Mouse (Mus musculus): ENCODE results near the gene Abhd17b.
"Not testable (repeated sequence)": the region's sequence is repeated elsewhere in the genome, so short reads cannot be mapped to it uniquely, and the experiment has no call there.

Abhd17b gene

DNA sequence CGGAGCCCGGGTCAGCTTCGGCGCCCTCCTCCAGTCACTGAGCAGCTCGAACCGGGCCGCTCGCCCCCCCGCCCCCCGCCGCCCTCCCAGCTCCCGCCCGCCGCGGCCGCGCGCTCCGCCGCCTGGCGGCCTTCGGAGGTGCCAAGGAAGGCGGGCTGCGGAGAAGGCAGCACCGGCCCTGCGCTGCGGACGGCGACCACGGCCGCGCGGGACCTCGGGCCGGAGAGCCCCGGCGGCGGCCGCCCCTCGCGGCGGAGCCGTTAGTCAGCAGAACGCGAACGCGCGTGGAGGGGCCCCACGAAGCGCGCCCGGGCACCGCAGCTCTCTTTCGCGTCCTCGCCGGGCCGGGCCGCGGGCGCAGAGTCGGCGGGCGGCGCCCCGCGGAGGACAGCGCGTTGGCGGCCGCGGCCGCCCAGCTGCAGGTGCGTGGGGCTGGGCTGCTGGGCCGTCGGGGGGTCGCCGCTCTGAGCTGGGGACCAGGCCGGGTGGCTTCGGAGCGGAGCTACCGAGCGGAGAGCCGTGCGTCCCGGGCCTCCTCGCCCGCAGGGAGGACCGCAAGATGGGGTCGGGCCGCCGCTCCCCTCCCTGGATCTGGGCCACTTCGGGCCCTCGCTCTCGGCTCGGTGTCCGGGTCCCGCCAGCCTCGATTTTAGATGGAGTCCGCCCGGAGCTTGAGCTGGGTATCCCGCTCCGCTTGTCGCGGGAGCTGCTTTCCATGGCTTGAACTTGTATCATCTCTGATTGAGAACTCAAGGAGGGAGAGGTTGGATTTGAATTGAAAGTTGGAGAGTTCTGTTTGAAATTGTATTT, at the start of gene Abhd17b:
Abhd17b (plus strand) TSS at position 14 of the 810 bp plus-strand sequence.
- no peak for DNase-seq (ENCODE audit: low read depth)

DNA sequence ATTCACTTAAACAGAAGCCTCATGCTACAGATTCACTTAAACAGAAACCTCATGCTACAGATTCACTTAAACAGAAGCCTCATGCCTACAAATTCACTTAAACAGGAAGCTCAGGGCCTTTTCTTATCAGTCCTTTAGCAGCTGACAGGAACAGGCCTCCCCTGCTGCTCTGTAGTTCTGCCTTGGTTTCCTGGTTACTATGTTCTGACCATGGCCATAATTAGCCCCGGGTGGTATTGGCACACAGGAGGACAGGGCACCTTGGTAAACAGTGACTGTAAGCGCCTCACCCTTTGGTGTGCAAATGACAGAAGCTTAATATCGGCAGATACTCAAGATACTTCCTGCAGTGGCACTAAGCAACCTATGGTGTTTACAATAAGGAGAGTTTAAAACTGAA, 49.1 kb upstream of the Abhd17b start:
- no peak for DNase-seq (ENCODE audit: low read depth)

DNA sequence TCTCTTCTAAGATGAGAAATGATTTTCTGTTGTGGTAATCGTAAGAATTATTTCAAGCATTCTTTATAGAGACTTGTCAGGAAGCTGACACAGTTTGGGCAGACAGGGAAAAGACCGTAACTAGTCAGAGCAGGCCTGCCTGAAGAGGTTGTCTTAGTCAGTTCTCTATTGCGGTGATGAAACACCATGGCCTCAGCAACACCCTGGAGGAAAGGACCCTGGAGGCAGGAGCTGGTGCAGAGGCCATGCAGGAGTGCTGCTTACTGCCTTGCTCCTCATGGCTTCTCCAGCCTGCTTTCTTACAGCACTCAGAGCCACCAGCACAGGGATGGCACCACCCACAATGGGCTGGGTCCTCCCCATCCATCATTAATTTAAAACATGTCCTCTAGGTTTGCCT, 47.7 kb upstream of the Abhd17b start:
- DNase-seq (ENCODE audit: low read depth): no peak

DNA sequence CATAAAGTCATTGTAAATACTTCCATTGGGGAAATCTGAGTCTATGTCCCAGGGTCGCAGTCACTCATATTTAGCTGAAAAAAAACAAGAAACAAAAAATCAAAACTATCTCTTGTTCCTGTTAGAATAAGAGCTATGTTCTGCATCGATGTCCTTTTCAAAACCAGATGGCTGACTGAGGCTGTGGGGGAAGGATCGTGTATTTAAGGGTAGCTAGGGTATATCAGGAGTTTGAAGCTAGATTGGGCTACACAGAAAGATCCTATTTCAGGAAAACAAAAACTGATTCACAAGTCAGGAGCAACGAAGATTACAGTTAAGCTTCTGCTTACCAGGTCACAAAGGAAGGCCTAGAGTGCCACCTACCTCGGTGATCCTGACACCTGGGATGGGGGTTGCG, 42.7 kb upstream of the Abhd17b start:
- no peak for DNase-seq (ENCODE audit: low read depth)

DNA sequence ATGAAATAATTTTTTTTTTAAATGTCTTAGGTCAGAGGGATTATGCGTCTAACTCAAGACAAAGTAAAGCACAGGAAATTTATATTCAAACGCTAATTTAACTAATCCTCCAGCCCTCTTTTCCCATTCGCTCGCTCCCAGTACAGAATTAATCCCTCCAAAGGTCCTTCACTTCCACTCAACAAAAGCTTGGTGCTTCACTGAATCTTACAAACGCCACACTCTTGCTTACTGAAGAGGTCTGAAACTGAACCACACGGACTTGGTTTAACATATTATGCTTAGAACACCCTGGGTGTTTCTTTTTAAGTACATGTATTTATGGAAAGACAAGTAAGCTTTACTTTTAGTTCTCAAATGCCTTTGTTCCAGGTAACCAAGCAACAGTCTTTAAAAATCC, 41.7 kb upstream of the Abhd17b start:
- DNase-seq (ENCODE audit: low read depth): no peak

DNA sequence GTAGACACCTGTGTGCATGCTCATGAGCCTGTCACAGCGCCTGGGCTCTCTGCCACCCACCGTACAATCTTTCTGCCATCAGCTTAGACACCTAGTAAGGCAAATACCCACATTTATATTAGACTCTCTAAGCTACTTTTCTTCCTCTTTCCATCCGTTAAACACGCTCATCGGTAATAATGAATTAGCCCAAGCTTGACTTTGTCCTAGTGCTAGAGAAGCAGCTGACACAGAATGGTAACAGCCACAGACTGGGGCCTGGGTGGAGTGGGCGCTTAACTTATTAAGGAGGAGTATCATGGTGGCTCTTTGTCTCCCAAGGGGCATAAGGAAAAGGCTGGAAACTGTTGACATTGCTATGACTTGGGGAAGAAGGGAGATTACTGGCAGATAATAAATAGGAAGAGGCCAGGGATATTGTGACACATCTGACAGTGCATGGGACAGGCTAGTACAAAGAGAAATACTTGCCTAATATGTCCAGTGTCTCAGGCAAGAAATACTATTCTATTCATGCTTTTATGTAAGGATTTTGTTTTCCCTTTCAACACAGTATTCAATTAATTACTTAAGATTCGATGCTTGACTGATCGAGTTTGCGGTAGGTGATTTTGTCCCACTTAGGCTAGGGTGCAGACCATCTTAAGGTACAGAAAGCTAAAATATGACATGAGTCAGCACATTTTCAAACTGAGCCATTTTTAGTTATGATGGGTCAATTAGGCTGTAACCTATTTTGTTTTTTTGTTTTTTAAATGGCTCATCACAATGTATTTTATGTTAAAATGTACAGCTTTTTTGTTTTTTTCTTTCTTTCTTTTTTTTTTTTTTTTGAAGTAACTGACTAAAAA, 41.0 kb upstream of the Abhd17b start:
- DNase-seq (ENCODE audit: low read depth): no peak

DNA sequence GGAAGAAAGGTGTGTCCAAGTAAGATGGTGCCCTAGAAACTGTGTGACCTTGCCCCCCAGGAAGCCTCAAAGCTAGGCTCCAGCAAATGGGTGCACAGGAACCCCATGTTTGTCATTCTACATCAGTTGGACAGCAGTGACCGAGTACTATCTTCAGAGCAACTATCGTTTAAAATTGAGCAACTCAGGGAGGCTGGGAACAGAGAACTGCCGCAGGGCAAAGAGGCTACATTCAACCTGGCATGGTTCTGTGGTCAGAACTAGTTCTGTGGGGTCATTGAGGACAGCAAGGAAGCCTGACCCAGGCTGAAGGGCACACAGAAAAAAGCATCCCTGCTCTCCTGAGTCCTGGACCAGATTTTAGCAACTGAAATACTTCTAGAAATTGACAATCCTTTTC, 37.2 kb upstream of the Abhd17b start:
- no peak for DNase-seq (ENCODE audit: low read depth)

DNA sequence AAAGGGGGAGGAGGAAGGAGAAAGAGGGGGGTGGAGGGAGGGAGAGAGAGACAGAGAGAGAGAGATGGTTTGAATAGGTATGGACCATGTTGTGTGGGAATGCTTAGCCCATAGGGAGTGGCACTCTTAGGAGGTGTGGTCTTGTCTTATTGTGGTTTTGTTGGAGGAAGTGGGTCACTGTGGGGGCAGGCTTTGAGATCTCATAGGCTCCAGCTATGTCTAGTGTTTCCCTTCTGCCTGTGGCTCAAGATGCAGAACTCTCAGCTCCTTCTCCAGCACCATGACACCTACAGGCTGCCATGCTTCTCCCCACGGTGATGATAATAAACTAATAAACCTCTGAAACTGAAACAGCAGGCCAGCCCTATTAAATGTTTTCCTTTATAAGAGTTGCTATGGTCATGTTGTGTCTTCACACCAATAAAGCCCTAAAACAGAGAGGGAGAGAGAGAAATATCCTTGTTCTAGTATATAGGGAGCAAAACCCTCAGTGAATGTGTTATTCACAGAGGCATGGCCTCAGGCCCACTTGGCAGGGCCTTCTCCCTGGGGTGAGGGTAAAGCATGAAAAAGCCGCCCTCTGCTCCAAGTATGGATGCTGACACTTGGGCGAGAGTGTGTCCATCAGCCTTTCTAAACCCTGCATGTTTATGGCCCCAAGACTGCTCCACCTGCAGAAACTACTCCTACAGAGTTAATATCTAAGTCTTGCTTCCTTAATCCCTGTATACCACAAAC, 29.4 kb upstream of the Abhd17b start:
- DNase-seq (ENCODE audit: low read depth): no peak

DNA sequence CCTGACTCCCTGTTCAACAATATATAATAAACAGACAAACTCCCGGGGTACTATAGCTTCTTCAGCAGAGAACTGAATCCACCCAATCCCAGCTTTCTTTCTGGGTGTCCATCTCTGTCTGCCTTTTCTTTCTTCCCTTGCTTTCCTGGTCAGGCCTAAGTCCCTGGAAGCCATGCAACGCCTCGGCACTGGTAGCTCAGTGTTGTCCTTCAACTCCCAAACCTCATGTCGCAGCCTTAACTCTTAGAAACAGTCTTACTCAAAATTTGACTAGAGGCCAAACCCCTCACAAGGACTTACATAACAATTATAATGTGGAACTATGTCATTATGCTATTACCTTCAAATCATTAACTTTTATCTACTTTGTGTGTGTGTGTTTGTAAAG, 28.8 kb upstream of the Abhd17b start:
- no peak for DNase-seq (ENCODE audit: low read depth)

DNA sequence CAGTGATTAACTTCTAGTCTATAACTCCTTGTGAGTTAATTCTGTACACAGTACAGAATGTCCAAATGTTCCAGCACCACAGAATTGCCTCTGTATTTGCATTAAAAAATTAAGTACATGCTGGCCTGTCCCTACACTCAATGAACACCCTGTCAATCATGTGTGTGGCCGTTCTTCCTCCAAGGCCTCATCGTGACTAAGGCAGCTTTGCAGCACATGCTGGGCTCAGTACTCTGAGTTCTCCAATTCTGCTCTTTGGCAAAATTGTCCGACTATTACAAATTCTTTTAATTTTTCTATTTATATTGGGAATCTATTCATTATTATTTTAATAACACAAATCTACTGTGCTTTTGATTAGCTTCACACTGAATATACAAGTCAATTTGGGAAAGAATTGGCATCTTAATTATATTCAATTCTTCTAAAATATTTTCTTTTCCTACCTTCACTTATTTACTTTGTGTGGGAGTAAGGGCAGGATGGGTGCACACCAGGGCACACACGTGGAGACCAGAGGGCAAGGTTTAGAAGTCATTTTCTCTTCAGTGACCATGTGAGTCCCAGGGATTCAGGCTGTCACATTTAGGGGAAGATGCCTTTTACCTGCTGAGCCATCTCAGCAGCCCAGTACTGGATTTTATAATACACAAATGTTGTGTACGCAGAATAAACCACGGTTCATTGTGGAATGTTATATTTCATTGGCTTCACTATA, 26.6 kb upstream of the Abhd17b start:
- DNase-seq (ENCODE audit: low read depth): no peak

DNA sequence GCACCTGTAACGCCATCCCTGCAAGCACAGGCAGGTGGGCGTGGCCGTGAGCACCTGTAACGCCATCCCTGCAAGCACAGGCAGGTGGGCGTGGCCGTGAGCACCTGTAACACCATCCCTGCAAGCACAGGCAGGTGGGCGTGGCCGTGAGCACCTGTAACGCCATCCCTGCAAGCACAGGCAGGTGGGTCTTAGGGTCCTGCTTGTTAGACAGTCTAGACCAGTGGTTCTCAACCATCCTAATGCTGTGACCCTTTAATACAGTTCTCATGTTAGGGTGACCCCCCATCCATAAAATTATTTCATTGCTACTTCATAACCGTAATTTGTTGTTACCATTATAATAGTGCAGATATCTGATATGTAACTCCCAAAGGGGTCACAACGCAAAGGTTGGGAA, 24.5 kb upstream of the Abhd17b start:
- DNase-seq (ENCODE audit: low read depth): not testable (repeated sequence)

DNA sequence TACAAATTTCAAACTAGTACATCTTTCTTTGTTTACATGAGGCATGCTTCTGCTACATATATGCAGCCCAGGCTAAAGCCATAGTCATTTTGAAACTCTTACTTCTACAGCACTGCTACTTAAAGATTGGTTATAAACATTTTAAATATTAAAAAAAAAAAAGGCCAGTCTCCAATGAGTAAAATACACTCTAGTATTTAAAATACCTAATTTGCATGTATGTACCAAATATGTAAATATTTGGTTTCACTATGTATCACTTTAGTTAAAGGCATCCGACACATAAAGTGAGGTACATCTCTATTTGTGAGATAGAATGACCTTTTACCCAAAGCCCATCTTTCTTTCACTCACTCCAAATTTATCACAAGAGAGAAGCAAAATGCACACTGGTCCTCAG, 24.0 kb upstream of the Abhd17b start:
- DNase-seq (ENCODE audit: low read depth): no peak

DNA sequence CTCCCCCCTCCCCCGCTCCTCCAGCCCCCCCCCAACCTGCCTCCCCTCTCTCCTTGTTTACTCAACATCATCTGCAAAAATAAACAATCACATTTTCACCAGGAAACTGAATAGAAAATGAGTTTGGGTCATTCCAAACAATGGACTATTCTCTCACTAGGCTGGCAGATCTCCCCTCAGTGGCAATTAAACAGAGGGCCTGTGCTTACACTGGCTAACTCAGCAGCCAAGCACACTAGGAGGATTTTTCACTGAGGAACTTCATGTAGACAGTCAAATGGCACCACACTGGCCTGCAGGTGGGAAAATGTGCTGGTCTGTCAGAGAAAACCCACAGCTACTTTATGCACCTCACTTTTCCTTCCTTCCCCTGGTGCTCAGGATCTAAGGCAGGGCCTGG, 23.5 kb upstream of the Abhd17b start:
- DNase-seq (ENCODE audit: low read depth): no peak

DNA sequence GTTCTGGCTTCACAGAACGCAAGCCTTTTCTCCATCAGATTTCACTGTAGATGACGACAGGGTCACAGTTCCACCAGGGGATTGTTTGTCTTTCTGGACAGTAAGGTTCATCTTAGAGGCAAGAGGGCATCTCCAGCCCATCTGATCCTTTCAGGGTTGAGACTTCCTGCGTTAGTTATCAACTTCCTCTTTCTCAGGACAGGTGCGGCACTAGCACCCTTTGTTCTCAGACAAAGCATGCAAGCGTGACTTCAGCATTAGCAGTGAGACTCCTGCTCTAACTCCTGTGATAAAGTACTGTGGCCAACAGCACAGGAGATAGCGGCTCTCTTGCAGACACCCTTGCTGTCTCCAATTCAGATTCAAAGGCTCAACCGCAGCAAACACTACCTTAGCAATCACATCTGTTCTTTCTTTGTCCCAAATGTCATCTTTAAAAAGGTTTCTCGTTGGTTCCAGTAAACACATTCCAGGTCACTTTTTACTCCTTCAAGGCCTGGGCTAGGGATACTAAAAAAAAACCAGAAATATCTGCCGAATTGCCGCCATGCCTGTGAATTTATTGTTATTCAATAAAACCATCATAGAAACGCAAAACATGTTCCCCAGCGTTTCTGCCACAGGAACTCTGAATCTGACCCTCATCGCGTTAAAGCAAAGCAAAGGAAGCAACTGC, 22.2 kb upstream of the Abhd17b start:
- no peak for DNase-seq (ENCODE audit: low read depth)

DNA sequence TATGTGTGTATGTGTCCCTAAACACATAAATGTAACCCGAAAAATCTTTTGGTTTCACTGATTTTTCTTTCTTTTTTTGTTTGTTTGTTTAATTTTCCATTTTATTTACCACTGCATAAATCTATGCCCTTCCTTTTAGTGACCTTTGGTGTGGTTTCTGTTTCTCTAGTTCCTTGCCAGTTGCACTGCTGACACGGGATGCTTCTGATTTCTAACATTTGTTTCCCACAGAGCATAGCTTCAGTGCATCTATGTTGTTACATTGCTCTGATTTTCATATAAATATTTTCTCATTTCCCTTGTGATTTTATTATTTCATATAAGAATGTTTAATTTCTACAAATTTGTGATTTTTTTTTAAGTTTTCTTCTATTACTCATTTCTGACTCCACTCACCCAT, 17.6 kb upstream of the Abhd17b start:
- no peak for DNase-seq (ENCODE audit: low read depth)

DNA sequence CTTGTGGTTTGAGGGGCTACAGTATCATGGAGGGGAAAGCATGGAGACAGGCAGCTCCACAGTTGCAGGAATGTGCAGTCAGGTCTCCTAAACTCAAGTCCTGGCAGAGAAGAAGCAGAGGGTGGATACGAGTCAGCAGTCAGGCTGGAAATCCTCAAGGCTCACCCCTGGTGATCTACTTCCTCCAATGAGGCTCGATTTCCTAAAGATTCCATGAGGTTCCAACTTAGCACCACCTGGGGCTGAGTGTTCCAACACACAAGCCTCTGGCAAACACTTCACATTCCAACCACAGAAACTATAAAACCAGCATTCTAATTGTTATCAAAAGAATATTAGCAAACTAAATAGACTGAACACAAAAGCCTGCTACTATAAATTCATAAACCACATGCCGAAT, 16.1 kb upstream of the Abhd17b start:
- DNase-seq (ENCODE audit: low read depth): no peak

DNA sequence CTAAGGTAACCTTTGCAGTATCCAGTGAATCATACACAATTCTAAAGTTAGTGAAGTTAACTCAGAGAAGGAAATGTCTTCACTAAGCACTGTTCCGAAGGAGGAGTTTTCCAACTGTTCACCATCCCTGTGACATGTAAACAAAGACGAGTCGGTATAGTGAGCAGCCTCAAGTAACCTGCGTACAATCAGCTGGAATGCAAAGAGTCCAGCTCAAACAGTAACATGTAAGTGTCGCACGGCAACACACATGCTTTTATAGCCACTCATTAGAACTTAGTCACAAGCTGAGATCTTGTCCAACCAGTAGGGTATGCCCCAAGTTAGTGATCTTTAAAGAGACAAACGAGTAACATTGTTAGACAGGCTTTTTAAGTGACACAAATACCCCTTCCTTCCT, 15.3 kb upstream of the Abhd17b start:
- DNase-seq (ENCODE audit: low read depth): no peak

DNA sequence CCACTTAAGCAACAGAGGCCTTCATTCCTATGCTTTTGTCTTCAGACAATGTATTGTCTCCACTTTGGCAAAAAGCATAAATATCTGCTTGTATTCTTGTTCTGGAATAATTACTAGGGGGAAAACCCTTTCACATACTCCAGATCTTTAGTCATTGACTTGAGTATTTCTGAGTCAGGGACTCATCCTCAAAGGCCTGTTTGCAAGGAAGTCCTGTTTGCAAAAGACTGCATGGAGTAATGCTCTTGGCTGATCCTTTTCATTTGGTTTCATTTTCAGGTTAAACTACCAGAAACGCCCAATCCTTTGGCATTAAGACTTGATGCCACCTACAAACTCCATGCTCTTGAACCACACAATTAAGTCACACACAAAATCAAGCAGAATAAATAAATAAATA, 9.1 kb upstream of the Abhd17b start:
- no peak for DNase-seq (ENCODE audit: low read depth)

DNA sequence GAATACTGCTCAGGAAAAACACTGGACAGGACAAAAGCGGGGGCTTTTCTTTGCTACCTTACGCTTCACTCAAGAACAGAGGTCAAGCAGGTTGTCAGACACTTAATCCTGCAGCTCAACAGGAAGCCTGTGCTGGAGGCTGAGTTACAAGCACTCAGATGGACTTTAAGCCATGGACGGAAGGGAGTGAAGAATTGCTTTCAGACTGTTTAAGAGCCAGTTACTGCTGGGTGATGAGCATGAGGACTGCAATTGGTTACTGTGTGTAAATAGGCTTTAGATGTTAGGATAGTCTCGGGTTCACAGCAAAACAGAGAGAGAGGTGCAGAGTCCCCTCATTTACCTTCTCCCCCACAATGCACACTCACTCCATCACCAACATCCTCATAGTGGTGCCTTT, 7.7 kb upstream of the Abhd17b start:
- no peak for DNase-seq (ENCODE audit: low read depth)

DNA sequence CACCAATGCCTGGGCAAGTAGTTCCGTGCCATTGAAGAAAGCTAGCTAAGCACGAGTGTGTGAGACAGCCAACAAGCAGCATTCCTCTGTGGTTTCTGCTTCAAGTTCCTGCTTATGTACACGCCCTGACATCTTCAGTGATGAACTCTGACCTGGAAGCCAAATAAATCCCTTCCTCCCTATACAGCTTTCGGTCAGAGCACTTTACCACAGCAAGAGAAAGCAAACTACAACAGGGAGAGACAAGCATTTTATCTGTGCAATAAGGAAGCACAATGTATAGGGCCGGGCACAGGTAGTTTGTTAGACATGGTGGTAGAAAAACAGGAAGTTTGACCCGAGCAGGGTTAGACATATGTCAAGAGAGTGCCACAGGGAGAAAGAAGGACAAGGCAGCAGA, 6.8 kb upstream of the Abhd17b start:
- no peak for DNase-seq (ENCODE audit: low read depth)

DNA sequence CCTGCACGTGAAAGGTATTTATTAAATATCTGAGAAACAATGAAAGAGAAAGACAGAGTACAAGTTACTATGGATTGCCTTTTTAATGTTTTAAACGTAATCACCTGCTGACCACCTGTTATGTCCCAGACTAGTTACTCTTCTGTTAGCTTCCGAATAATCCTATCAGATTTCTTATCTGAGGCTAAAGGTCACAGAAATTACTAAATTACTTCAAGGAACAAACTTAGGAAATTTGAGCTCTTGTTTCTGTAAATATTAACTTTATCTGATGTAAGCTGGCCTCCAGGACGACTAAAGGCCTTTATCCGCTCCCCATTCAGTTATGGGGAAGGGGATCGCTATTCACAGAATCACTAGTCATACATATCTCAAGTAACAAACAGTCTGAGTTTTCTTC, 1.3 kb upstream of the Abhd17b start:
- DNase-seq (ENCODE audit: low read depth): no peak

Measured in c-Kit-positive CD71-negative TER-119-negative erythroid progenitor cells, embryonic 14.5 days (primary cell).